Mouse (Mus musculus) kidney, adult 10 weeks (tissue): ENCODE results near the gene Rab33a. TPM values are rescaled to one million over a fixed set of nuclear protein-coding genes. Genes with fewer than 3 reads are reported as not detected.

Experiments
- polyA plus RNA-seq: library from polyadenylated mRNA; stranded (reverse); fragments of 350-450 nt; fragmentation: Illumina TruSeq; extraction: RNeasy Lipid Tissue Mini Kit (QIAGEN cat#74804); gene quantifications from one replicate; pipeline ENCODE4 v1.2.3, GENCODE M21; 2014; ENCODE audit warnings: low read depth, low replicate concordance

Rab33a gene
- not detected for polyA plus RNA-seq

DNA sequence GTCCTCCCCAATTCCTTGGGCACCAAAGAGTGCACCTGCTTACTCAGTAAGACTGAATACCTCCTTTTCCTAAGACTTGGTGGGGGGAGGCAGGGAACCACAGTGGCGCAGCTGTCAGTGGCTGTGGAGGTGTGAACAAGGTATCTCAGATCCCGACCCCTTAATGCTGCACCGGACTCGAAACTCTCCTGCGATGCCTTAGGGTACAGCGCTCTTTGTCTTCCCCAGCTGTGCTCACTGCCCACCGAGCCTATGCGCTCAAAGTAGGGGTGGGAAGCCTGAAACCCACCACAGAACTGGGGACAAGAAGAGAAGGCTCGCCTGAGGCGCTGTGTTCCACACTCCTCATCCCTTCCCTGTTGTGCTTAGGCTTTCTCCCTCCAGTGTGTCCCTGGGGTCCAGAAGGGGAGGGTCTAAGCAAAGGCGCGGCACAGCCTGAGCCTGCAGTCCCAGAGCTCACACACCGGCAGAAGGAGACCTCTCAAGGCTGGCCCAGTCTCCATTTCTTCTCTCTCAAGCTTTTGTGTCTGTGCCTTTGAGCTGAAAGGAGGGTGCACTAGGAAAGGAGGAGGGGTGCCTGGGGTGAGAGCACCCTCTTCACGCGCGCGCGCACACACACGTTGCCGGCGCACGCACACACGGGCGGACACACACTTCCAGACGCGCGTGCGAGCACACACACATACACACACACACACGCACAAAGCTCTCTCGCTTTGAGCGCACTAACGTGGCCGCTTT lies at the start of gene Rab33a:
Gene Rab33a, plus strand, starts transcription at position 478 of the 741 bp plus-strand sequence.

GRCm38 (mm10) chrX:48513166-48513807 lies 5.8 kb upstream of the Rab33a start, which contains the start of gene Aifm1:
Gene Aifm1 (minus strand): TSS chrX:48513563.

Other genes with a start within 250 kb of the Rab33a start
- gene Bcorl1, start 177.9 kb upstream of the Rab33a start, polyA plus RNA-seq: 0.57 TPM
- gene Elf4, start 56.2 kb upstream of the Rab33a start, polyA plus RNA-seq: 1.7 TPM
- 203 TPM for gene Aifm1, start 5.7 kb upstream of the Rab33a start, polyA plus RNA-seq
- gene Zfp280c, start 75.2 kb downstream of the Rab33a start, polyA plus RNA-seq: 16.3 TPM
- gene Slc25a14, start 104.1 kb downstream of the Rab33a start, polyA plus RNA-seq: 13.5 TPM
- gene Gpr119, start 155.2 kb downstream of the Rab33a start, polyA plus RNA-seq: not detected
- gene Rbmx2, start 175.7 kb downstream of the Rab33a start, polyA plus RNA-seq: 6.3 TPM